Mouse (Mus musculus): ENCODE results near the gene Fis1.
"Not testable (repeated sequence)": the region's sequence is repeated elsewhere in the genome, so short reads cannot be mapped to it uniquely, and the experiment has no call there.

DNA sequence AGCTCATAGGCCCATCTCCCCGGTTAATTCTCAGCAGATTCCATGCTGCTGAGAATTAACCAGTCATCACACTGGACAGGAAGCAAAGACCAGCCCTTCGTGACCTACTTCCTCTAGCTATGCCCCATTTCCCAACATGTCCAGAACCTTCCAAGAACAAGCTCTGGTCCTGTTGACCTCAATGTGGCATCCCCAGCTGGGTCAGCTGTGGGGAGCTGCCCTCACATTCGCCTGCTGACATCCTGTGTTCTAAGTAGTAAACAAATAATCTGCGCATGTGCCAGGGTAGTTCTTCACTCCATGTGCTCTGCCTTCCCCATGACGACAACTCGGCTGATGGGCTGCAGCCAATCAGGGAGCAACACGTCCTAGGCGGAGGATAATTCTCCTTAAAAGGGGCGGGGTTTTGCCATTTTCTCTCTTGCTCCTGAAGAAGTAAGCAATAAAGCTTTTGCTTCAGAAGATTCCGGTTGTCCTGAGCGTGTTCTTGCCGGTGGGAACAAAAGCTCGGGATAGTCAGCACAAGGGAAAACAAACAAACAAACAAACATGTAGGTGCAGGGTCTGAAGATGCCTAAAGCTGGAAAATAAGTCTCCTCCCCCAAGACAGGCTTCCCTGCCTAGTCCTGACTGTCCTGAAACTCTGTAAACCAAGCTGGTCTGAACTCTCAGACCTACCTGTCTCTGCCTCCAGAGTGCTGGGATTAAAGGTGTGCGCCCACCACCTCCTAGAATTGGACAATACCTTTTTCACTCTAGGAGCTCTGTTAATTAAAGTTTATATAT is 3.3 kb upstream of the Fis1 start:
- not testable (repeated sequence) for TF ChIP-seq CTCF, POLR2A (IDR thresholded peaks at IDR 0.05; ENCODE audit: extremely low read depth, insufficient read depth, low read length)
